Mouse (Mus musculus) heart, adult 2 months (tissue): Measurements from ENCODE around the gene Cep44.

Source experiments
- CTCF ChIP-seq: fragments of 200-600 bp; IDR thresholded peaks from 2 replicates; pipeline ENCODE4 v1.8.1; 2022; ENCODE audit warnings: antibody characterized with exemption, mild to moderate bottlenecking, moderate library complexity
- EP300 ChIP-seq: fragments of 200-500 bp; IDR thresholded peaks from 2 replicates; pipeline ENCODE4 v1.6.1; 2011; ENCODE audit warnings: low read depth, low read length, control low read depth; ENCODE audit not compliant: insufficient read depth
- POLR2A ChIP-seq: fragments of 200-500 bp; IDR thresholded peaks from 2 replicates; pipeline ENCODE4 v1.6.1; 2011; ENCODE audit warnings: mild to moderate bottlenecking, low read depth, low read length, control low read depth; ENCODE audit not compliant: insufficient read depth

DNA sequence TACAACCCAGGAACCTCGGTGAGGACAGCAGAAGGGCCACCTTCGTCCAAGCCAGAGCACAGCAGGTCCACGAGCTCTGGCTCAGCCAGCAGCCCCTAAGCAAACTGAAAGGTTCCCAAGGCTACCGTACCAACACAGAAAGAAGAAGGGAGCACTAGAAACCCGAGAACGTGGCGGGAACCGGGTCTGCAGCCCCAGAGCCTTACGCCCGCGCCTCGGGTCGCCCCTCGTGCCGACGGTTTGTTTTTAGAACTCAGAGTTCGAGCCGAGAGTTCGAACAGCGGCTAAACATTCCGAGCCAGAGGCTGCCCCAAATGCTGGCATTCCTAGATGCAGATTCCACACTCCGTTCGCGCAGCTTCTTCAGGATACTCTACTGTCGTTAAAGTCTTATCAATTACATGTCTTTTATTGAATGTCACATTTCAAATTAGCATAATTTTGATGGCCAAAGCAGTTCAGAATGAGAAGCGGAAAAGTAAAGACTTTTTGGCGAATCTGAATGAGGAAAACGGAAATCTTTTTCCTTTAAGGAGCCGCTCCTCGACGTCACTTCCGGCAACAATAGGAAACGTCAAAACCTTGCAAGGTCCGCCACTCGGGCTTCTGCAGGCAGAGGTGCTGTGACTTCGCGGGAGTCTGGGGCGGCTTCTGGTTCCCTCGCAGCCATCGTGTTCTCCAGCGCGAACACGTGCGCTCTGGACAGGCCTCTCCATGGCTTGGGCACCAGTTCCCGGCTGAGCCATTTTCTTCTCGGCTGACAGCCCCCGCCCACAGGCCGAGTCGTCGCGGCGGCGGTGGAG, at the start of gene Cep44, which contains the start of gene Fbxo8:
- TF ChIP-seq POLR2A (peak; percentile 66), CTCF (no peak), EP300 (no peak)
